Mouse (Mus musculus): ENCODE measurements around the gene Gm26620.

The Gm26620 gene

DNA sequence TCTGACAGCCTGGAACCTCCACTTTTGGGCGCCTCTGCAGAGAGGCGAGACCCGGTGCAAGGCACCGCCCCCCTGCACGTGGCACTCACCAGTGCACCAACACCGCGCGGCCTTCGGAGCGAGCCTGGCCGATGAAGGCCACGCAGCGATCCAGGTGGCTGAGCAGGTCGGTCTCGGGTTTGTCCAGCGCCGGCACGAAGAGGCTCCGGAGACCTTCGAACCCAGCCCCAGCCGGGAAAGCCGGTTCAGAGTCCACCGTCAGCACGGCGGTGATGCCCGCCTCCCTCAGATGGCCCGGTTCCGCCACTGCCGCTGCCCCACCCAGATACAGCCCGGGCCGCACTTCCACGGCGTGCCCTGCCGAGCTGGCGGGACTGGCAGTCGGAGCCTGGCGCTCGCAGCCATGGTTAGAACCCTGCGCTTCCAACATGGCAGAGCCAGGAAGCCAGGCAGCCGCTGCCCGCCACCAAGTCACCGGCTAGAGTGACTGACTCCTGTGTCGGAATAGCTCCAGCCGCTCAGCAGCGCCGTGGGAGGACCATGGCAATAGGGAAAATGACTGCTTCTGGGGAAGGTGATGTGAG lies at the start of gene Gm26620, which contains the start of gene Dusp12:
Gene Gm26620 (plus strand): TSS at position 88 of the 584 bp plus-strand sequence.
Gene Dusp12 (minus strand): TSS at position 563 of the 584 bp plus-strand sequence.
- DNase-seq (ENCODE audit: inconsistent ontology term): peak; percentile 88

DNA sequence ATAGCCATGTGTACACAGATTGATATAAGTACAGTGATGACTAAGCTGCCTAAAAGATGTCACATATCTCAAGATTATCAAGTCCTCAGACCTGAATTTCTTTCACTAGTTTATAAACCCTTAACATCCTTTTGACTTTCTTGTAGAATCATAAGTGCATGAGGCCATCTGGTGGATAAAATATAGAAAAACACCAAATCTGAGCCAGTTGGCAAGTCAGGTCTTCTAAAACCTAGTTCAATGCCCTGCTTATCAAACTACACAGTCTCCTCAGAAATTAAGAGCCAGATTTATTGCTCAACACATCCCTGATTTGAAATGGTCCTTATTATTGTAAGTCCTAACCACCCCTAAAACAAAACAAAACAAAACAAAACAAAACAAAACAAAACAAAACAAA lies 45.2 kb upstream of the Gm26620 start:
- DNase-seq (ENCODE audit: inconsistent ontology term): peak; percentile 52

DNA sequence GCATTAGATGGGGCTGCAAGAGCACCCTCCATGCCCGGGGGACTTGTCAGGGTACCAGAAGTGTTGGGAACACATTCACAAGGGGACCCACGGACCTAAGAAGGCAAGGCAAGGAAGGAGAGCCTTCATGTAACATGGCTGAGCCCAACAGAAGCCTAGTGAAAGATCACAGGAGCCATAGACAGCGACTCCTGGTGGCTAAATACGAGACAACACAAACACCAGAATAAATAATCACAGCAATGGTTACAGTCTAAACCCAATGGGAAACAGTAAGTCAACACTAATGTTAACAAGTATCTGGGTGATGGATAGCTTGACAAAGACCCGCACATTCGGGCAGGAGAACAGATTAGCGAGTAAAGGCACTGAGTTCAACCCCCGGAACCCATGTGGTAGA lies 40.5 kb upstream of the Gm26620 start:
- no peak for DNase-seq (ENCODE audit: inconsistent ontology term)

DNA sequence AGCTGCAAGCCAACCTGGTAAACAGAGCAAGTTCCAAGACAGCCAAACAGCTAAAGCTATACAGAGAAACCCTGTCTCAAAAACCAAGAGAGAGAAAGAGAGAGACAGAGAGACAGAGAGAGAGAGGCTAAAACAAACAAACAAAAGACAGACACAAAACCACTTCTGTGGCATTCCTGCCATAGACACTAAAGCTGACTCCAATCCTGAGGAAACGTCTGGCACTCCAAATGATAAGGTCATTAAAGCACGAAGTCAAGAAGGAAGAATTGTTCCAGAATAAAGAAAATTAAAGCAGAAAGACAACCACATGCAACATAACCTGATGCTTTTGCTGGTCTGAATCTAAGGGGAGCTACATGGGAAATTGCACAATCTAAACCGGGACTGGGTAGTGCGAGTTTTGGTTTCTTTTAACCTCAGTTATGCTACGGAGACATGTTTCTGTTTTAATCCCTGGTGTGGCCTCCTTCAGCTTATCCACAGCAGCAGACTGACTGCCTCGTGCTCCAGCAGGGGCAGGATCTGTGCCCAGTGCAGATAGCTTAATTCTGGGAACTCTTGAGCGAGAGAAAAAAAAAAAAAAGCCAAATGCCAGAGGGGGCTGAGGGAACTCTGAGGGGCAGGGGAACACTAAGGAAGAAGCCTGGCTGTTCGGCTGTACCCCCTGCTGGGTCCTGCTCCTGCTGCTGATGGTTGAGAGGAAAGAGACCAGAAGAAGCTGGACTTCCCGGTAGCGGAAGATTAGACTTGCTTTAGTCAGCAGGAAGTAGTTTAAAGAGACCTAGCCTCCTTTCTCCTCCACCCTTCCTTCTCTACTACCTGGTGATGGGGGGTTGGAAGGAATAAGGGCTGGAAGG lies 39.2 kb upstream of the Gm26620 start:
- no peak for DNase-seq (ENCODE audit: inconsistent ontology term)

DNA sequence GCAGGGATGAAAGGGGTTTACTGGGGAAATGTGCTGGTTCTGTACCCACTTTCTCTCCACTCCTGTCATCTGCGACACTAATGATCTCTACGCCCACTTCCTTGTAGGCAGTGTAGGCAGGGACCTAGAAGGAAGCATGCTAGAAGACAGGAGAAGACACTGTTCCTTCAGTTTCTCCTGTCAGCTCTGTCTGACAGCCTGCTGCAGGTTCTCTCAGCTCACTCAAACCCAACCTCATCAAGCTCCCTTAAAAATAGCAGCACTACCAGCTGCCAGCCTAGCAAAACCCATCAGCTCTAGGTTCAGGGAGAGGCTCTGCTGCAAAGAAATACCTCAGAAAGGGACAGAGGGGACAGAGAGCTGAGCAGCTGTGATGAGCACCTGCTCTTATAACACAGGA lies 34.9 kb upstream of the Gm26620 start:
- no peak for DNase-seq (ENCODE audit: inconsistent ontology term)

DNA sequence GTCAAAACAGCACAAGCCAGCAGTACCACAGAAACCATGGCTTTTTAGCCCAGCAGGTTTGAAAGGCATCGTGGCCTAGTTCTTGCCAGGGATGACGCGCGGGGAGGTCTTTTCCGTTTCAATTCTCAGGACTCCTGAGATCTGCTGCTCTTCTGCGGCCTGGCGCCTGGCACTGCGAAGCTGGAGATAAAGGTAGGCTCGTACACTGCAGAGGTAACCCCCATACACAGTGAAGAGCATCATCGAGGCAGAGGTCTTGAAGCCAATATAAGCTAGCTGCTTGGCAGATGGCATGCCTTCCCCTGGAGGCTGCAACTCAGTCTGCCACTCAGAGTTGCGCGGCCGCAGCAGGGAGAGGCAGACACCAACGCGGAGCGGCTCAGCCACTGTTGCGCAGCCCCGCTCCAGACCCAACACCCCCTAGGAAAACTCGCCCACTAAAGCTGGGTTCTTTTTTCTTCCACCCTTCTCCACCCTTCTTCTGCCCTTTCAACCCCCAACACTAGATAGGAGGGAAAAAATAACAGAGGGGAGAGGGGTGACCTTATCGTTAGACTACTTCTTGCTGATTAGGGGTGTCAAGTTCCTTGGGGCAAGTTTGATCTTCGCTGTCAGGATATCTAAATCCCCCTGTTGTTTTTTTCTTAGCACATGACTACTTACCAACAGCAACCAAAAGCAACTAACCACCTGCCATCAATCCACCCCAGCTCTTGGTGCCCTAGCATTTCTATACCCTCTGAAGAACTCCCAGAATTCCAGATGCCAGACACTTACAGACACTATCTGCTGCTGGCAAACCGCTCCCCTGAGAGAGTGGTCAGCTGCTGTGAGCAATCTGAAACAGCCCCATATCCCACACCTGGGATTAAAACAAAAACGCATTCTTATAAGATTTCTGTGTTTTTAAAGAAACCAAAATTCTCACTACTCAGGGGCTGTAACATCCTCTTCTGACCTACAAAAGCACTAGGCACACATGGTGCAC lies 33.9 kb upstream of the Gm26620 start:
- DNase-seq (ENCODE audit: inconsistent ontology term): no peak

DNA sequence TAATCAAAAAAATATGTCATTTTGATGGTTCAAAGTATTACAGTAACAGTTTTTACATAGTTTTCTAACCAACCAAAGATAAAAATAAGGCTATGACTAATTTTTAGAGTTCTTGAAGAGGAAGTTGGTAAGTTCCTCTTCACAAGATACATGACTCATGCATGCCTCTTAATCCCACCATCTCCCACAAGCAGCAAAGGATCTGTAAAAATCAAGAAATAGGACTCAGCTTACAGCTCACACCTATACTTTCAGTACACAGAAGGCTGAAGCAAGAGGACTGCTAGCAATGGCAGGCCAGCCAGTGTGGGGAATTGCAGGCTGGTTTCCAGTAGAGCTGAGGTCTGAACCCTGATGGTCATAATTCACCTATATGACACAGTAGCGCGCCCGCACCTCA lies 31.3 kb upstream of the Gm26620 start:
- DNase-seq (ENCODE audit: inconsistent ontology term): peak; percentile 7

DNA sequence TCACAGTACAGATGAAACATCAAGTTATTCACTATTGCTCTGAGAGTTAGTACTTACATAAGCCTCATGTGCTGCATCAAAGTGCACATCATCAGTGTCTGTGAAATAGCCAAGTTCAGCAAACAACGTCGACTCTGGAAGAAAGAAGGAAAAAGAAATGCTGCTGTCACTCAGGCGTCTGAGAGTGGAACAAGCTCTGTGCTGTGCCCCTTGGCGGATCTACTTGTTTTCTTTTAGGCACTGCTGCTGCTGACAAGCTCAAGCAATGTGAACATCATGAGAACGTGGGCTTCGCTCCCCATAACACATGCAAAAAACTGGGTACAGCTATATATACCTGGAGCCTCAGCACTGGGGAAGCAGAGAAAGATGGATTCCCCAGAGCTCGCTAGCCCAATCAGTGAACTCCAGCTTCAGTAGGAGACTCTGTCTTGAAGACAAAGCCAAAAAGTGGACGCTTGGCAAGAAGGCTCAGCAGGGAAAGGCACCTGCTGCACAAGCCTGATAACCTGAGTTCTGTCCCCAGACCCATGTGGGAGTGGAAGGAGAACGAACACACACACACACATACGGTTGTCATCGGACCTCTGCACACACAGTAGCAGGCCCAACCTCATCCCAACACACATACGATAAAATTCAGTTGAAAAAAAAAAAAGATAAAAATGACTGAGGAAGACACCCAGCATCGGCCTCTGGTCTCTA lies 29.7 kb upstream of the Gm26620 start:
- no peak for DNase-seq (ENCODE audit: inconsistent ontology term)

DNA sequence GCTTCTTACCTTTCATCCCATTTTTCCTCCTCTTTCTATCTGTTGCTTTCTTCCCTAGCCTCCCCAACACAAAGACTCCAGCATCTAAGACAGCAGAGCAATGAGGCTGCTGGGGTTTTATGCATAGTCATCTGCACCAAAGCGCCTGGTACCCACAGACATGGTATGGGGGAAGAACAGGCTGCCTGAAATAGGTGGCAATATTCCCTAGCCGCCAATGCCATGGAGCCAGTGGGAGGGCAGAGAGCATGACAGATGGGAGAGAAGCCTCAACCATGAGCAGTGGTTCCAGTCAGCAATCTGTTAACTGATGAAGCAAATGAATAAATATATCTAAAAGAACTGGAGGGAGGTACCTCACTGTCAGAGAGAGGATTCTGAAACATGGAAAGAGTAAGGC lies 27.5 kb upstream of the Gm26620 start:
- DNase-seq (ENCODE audit: inconsistent ontology term): no peak

DNA sequence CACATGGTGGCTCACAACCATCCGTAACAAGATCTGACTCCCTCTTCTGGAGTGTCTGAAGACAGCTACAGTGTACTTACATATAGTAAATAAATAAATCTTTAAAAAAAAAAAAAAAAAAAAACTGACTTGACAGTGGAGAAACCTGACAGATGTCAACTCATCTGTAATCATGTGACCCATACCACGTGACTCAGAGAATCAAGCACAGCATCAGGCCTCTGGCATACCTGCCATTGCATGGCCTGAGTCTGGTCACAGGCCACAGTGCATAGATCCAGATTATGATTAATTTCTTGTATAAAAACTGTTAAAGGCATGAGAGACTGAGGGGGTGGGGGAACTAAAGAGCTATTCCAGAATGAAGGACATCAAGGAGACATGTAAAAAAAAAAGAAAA lies 26.0 kb upstream of the Gm26620 start:
- no peak for DNase-seq (ENCODE audit: inconsistent ontology term)

DNA sequence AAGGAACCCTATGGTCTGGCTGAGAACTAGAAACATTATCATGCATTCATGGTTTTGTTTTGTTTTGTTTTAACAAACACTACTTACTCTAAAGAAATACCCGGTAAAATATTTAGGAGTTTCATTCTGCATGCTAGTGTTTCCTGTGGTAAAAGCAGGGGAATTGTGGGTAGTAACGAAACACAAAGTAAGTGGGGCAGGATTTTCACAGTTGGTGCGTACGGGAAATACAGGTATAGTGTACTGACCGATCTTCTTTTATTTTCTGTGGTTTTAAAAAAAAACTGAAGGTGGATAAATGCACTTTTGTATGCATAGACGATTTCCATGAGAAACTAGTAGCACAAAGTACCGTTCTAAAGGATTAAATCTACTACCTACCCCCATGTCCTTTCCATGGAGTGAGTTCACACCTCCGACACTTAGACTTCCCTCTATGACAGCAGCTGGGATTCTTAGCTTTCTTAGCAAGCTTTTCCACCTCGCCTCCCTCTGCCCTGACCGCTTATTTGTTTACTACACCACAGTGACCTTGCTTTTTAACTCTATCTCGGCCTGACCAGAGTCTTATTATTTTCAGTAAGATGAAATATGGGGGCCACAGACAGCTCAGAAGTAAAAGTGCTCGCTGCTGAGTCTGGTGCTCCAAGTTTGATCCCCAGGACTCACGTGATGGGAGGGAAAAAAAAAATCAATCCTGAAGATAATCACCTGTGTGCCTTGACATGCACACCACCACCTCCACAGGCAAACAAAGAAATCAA lies 23.0 kb upstream of the Gm26620 start:
- DNase-seq (ENCODE audit: inconsistent ontology term): no peak

DNA sequence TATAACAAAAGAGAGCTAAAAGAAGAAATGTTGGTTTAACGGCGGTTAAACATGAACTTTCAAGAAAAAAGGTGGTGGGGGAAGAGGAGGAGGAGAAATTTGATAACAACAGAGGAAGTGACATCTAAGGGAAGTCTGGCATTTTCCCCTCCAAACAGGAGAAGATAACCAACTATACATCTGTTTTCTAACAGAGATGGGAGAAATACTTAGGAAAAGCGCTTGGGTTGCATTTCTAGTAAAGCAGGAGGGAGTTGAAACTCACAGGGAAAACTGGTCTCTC lies 22.5 kb upstream of the Gm26620 start:
- DNase-seq (ENCODE audit: inconsistent ontology term): no peak

DNA sequence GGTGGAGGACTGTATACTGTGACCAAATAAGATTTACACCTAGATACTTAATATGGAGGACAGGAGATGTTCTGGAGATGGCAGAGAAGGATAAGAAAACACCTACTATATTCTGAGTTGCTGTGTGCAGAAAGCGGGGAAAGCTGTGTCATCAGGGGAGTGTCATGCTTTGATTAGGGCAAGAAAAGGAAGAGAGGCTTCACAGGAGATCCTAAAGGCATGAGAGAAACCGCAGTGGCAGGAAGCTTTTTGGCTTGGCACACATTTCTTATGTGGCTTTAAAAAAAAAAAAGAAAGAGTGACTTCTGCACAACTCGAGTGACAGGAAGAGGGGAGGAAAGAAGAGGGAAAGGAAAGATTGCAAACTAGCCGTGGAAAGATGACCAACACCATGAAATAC lies 21.8 kb upstream of the Gm26620 start:
- DNase-seq (ENCODE audit: inconsistent ontology term): no peak

DNA sequence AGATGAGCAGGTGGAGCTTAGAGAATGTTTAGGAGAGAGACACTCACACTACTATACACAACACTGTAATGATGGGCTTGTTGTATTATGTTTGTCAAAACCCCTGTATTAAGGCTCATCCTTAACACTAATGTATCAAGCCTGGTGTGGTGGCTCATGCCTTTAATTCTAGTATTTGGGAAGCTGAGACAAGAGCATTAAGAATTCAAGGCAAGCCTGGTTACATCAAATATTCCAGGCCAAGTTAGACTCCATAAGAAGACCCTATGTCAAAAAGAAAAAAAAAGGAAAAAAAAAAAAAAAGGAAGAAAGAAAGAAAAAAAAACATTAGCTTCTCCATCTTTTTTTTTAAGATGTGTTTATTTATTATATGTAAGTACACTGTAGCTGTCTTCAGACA lies 20.6 kb upstream of the Gm26620 start:
- no peak for DNase-seq (ENCODE audit: inconsistent ontology term)

DNA sequence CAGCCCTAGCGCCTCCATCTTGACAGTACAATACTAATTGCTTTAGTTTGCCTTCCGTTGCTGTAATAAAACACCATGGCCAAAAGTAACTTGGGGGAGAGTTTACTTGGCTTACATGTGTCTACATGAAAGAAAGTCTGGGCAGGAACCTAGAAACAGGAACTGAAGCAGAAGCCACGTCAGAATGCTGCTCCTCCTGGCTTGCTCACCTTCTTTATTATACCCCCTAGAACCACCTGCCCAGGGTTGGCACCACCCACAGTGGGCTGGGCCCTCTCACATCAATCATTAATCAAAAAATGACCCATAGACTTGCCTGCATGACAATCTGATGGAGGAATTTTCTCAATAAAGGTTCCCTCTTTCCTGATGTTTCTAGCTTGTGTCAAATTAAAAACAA lies 20.1 kb upstream of the Gm26620 start:
- no peak for DNase-seq (ENCODE audit: inconsistent ontology term)

DNA sequence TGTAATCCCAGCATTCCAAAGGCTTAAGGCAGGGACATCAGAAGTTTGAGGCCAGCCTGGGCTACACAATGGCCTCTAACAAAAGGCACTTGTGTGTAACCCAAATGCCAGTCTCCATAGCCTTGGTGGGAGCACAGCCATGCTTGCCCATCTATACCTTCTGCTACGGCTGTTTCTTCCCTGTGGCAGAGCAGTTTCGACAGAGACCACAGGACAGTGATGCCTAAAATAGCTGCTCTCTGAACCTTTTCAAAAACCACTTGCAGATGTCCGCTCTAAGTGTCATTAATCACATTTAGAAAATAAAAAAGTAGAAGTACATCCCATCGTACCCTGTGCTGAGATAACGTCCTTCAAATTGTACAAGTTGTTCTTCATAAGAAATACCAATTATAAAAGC lies 19.5 kb upstream of the Gm26620 start:
- DNase-seq (ENCODE audit: inconsistent ontology term): no peak

DNA sequence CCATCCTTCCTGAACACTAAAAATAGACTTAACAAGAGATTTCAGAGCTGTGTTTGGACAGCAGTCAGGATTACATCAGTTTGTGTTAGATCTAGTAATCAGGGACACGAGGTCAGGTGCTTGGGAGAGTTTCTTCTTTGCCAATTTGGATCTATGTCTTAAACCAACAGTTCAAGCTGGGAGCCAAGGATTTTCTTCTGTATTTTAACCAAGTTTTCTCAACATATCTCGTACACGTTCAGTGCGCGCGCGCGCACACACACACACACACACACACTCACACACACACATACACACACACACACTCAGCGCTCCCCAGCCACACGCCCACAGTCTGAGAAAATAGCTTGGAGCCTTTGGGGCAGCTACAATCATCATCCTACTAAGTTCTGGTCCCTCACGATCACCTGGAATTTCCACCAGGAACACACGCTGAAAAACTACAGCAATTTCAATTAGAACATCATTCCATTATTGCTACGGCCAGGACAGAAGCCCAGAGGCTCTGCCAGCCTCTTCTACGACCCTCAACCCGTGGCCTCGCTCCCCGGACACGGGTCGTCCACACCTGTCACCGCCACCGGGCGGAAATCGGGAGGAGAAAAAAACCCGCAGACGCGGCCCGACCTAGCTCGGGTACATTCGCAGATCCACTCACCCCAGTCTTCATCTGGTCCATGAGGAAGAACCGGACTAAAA lies 17.7 kb upstream of the Gm26620 start:
- no peak for DNase-seq (ENCODE audit: inconsistent ontology term)

DNA sequence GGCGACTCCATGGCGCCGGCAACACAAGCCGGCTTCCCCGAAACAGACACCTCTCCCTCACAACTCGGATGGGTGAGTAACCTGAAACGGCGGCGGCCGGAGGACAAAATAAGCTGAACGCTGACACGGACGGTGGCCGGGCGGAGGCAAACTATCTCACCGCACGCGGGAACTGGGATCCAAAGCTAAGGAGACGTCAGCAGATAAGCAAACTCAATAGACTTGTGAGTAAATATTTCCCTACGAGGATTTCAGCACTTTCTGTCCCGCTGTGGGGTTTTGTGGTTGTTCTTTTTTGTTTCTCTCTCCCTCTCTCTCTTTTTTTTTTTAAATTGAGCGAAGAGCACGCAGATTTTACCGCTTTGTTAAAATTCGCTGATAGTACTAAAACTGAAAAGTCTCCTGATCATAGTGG lies 17.2 kb upstream of the Gm26620 start, which contains the start of gene Atf6:
Gene Atf6 (minus strand): TSS at position 81 of the 415 bp plus-strand sequence.
- DNase-seq (ENCODE audit: inconsistent ontology term): peak; percentile 97

DNA sequence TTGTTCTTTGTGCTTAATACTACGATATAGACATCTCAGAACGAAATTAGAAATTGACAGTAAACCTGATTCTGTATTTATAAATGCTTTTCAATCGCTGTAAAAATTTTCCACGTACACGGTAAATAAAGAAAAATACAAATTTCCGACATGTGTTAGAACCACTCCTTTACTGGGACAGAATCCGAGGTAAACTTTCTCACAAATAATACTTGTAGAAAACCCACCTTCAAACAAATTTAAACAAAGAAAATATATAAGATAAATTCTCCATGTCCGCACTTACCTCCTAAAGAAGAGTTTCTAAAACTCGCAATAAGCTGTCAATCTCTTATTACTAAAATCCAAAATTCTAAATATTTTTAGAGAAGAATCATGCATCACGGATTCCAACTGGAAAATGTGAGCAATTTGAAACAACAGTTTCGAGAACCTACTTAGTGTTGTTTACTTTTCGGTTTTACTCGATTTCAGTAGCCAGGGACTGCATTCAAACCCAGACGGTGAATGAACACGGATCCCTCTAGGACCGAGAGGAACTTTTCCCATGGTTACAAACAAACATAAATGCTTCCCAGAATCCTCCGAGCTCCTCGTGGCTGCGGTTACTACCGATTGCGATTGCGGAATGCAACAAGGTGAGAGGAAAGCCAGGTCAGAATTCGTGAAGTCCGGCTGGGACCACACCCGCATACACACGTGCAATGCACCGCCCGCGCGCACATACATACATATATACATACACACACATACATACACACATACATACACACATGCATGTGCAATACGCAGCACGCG lies 16.6 kb upstream of the Gm26620 start:
- peak; percentile 77 for DNase-seq (ENCODE audit: inconsistent ontology term)
